Mouse (Mus musculus) ES-Bruce4 (cell line): ENCODE results near the gene Map4. TPM values are rescaled to one million over a fixed set of nuclear protein-coding genes. Genes with fewer than 3 reads are reported as not detected.
A peak's percentile ranks its signal among the peaks of the same experiment; 100 is the strongest.

Experiments
- H3K27ac ChIP-seq: 2 replicates; pipeline ENCODE4 v1.5.1; 2012; ENCODE audit warnings: low read length, inconsistent platforms; ENCODE audit not compliant: insufficient read depth
- H3K27me3 ChIP-seq: 2 replicates; pipeline ENCODE4 v1.6.1; 2012; ENCODE audit warnings: mild to moderate bottlenecking, low read length, inconsistent platforms; ENCODE audit not compliant: control insufficient read depth, poor library complexity, insufficient read depth, severe bottlenecking
- H3K36me3 ChIP-seq: 2 replicates; pipeline ENCODE4 v1.6.1; 2012; ENCODE audit warnings: inconsistent platforms, mild to moderate bottlenecking, low read length, moderate library complexity; ENCODE audit not compliant: control insufficient read depth, poor library complexity, insufficient read depth, severe bottlenecking
- H3K4me1 ChIP-seq: one replicate; pipeline ENCODE4 v1.8.1; 2011; ENCODE audit warnings: low read length; ENCODE audit not compliant: control insufficient read depth, insufficient read depth
- H3K4me3 ChIP-seq: 2 replicates; pipeline ENCODE4 v1.5.1; 2011; ENCODE audit warnings: low read depth, mild to moderate bottlenecking, low read length
- H3K9ac ChIP-seq: 2 replicates; pipeline ENCODE4 v1.6.1; 2012; ENCODE audit warnings: low read depth, mild to moderate bottlenecking, inconsistent platforms; ENCODE audit not compliant: poor library complexity, severe bottlenecking
- H3K9me3 ChIP-seq: replicated peaks from 2 replicates; pipeline ENCODE4 v1.6.1; 2012; ENCODE audit warnings: mild to moderate bottlenecking, low read length, inconsistent platforms; ENCODE audit not compliant: control insufficient read depth, poor library complexity, insufficient read depth, severe bottlenecking
- CTCF ChIP-seq: IDR thresholded peaks from one replicate; pipeline ENCODE4 v1.8.1; 2011; ENCODE audit warnings: low read depth, low read length
- EP300 ChIP-seq: IDR thresholded peaks from 2 replicates; pipeline ENCODE4 v1.6.1; 2011; ENCODE audit warnings: low read depth, low read length; ENCODE audit not compliant: insufficient read depth
- POLR2A ChIP-seq: IDR thresholded peaks from one replicate; pipeline ENCODE4 v1.8.1; 2011; ENCODE audit warnings: low read length; ENCODE audit not compliant: insufficient read depth
- polyA plus RNA-seq: library from polyadenylated mRNA; stranded (reverse); fragments of >200 nt; gene quantifications from 2 replicates; pipeline ENCODE4 v1.2.4, GENCODE M21; 2011; ENCODE audit warnings: low read depth; ENCODE audit not compliant: missing spikeins, insufficient read depth, insufficient read length

The Map4 gene
- polyA plus RNA-seq, result 161 and 185 TPM in 2 replicates

DNA sequence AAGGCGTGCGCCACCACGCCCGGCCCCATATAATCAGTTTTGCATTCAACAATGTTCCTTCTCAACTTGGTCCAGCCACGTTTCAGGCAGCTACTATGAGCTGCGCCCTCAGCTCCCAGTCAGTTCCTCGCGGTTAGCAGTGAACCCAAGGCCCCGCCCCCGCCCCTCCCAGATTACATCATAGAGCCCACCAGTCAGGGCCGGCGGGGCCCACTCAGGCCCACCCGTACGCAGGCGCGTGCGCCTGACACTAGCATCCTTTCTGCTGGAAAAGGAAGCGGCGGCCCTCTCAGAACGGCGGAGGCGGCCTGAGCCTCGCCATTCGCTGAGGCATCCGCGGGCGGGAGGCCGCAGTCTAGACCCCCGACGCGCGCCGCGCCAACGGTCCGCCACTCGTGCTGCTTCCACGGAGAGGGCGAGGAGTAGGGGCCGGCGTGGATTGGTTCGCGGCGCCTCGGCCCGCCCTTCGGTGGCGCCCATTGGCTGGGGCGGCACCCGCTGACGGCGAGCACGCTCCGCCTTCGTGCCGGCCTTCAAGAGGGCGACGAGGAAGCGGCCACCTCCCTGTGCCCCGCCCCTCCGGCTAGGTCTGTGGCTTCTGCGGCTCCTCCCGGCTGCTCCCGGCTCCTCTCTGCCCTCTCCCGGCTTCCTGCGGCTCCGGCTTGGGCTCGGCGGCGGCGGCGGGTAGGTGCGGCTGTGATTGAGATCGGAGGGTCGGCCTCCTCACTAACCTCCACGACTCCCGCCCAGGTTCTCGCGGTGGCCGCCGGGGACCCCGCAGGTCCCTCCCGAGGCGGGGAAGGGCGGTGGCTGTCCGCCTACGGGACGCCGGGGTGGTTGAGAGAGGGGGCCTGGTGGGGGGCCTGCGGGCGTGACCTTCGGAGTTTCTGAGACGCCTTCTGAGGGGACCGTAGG is at the start of gene Map4:
Map4 (plus strand) TSS at position 204 of the 915 bp plus-strand sequence.
- peak within 1 kb of the TSS; percentile 91 for H3K9ac ChIP-seq
- peak; percentile 63 for TF ChIP-seq POLR2A
- TF ChIP-seq CTCF, result no peak
- no peaks in the 10 kb centered on the region for H3K27me3 ChIP-seq

DNA sequence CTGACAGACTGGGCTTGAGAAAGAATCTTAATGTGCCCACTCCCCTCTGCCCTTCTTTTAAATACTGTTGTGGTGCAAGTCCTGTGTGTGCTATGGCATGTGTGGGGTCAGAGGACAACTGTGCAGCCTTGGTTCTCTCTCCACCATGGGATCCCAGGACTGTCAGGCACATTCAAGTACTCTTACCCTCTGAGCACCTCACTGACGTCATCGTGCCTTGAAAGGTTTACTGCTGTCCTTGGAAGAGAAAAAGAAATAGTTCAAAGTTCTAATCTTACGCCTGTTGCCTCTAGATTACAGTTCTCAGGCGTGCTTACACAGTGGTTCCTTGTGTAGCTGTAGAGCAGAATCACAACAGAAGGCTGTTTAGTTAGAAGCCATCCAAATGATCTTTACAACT is 45.0 kb upstream of the Map4 start:
- Histone ChIP-seq H3K36me3 (peaks cover 98% of the 10 kb centered on the region), H3K27ac (no peak overlapping the region), H3K27me3 (no peaks in the 10 kb centered on the region), H3K9me3 (no peaks in the 10 kb centered on the region), H3K9ac (no peak overlapping the region), H3K4me3 (no peak overlapping the region), H3K4me1 (peaks cover 1% of the 10 kb centered on the region)
- TF ChIP-seq EP300 (no peak), CTCF (no peak), POLR2A (no peak)

More for the DNA sequence above, at the start of gene Map4:
- no peaks in the 10 kb centered on the region for H3K36me3 ChIP-seq
- no peaks in the 10 kb centered on the region for H3K4me1 ChIP-seq
- H3K4me3 ChIP-seq, result peak within 1 kb of the TSS; percentile 90
- H3K27ac ChIP-seq, result peak within 1 kb of the TSS; percentile 62
- no peaks in the 10 kb centered on the region for H3K9me3 ChIP-seq

DNA sequence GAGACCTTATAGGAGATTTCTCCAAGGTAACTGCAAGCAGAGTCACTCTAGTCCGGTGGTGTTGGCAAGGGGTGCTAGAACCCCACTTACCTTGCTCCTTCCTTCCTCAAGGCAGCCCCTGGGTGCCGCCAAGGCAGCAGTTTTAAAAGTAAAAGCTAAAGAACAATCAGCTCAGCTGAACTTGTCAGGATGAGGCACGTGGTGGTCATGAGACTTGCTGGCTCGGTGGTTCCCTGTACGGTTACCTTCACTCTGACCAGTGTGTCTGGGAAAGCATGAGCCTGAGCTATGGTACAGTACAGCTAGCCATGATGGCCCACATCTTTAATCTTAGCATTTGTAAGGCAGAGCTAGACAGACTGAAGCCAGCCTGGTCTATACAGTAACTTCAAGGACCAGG is 43.9 kb upstream of the Map4 start:
- Histone ChIP-seq H3K4me3 (no peak overlapping the region), H3K36me3 (peaks cover 98% of the 10 kb centered on the region)

DNA sequence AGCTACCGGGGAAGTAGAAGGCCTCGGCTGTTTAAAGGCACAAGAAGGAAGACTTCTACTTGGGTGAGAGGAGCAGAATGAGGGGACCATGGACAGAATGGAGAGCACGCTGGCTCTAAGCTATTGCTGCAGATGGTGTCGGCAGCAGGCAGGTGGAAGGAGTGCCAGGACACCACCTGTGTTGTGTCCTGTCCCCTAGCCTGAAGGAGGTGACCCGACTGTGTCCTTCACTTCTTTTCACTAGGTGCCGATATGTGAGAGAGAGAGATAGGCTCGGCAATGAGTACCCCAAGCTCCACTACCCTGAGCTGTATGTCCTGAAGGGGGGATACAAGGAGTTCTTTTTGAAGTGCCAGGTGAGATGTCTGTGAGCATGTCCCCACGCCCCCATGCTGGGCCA is 39.8 kb upstream of the Map4 start:
- H3K27me3 ChIP-seq, result no peaks in the 10 kb centered on the region
- H3K27ac ChIP-seq, result no peak overlapping the region
- peaks cover 2% of the 10 kb centered on the region for H3K4me1 ChIP-seq
- H3K9me3 ChIP-seq, result no peaks in the 10 kb centered on the region
- H3K36me3 ChIP-seq, result peaks cover 73% of the 10 kb centered on the region
- no peak overlapping the region for H3K9ac ChIP-seq
- TF ChIP-seq EP300, result no peak
- no peak for TF ChIP-seq POLR2A
- no peak for TF ChIP-seq CTCF
- no peak overlapping the region for H3K4me3 ChIP-seq

More for the DNA sequence above, 43.9 kb upstream of the Map4 start:
- TF ChIP-seq POLR2A (no peak), EP300 (no peak), CTCF (no peak)
- no peaks in the 10 kb centered on the region for H3K27me3 ChIP-seq
- no peaks in the 10 kb centered on the region for H3K9me3 ChIP-seq
- H3K4me1 ChIP-seq, result peaks cover 1% of the 10 kb centered on the region
- H3K9ac ChIP-seq, result no peak overlapping the region
- H3K27ac ChIP-seq, result no peak overlapping the region

GRCm38 (mm10) chr9:109892651-109893250 is 38.5 kb upstream of the Map4 start:
- no peak overlapping the region for H3K27ac ChIP-seq
- H3K36me3 ChIP-seq, result peaks cover 62% of the 10 kb centered on the region
- TF ChIP-seq EP300, result no peak
- TF ChIP-seq CTCF, result peak; percentile 84
- TF ChIP-seq POLR2A, result no peak
- no peak overlapping the region for H3K4me3 ChIP-seq
- peaks cover 5% of the 10 kb centered on the region for H3K4me1 ChIP-seq
- H3K27me3 ChIP-seq, result no peaks in the 10 kb centered on the region
- H3K9ac ChIP-seq, result no peak overlapping the region
- no peaks in the 10 kb centered on the region for H3K9me3 ChIP-seq

- Histone ChIP-seq H3K27ac (peak overlapping the region; percentile 29), H3K27me3 (no peaks in the 10 kb centered on the region), H3K4me1 (peaks cover 7% of the 10 kb centered on the region), H3K9me3 (no peaks in the 10 kb centered on the region), H3K4me3 (no peak overlapping the region), H3K36me3 (peaks cover 45% of the 10 kb centered on the region), H3K9ac (no peak overlapping the region)
- TF ChIP-seq CTCF, result peak; percentile 83
- TF ChIP-seq POLR2A, result no peak
- TF ChIP-seq EP300, result no peak
Observed at GRCm38 (mm10) chr9:109894413-109895090, 36.7 kb upstream of the Map4 start.
